Mouse (Mus musculus) forebrain, embryonic 14.5 days (tissue): ENCODE results near the gene Atp9a. TPM values are rescaled to one million over a fixed set of nuclear protein-coding genes. Genes with fewer than 3 reads are reported as not detected.

Experiments
- ATAC-seq: fragments of 200-750 bp; cut with Nextera tagmentation; 2 replicates; pipeline ENCODE4 v1.8.0; 2017; ENCODE audit warnings: mild to moderate bottlenecking, moderate library complexity
- DNase-seq: peaks from one replicate; pipeline ENCODE4 v3.0.0-alpha.2; 2015; ENCODE audit warnings: low spot score
- H3K27ac ChIP-seq: fragments of 300-500 bp; sonication (generic); 2 replicates; pipeline ENCODE4 v1.5.1; 2014; ENCODE audit warnings: low read depth, mild to moderate bottlenecking, control low read depth, low read length, moderate library complexity
- H3K27me3 ChIP-seq: fragments of 300-500 bp; sonication (generic); replicated peaks from 2 replicates; pipeline ENCODE4 v1.6.1; 2014; ENCODE audit warnings: low read length, control low read depth, mixed read lengths; ENCODE audit not compliant: control insufficient read depth, insufficient read depth
- H3K36me3 ChIP-seq: fragments of 300-500 bp; sonication (generic); 2 replicates; pipeline ENCODE4 v1.6.1; 2014; ENCODE audit warnings: low read length, control low read depth; ENCODE audit not compliant: control insufficient read depth, insufficient read depth
- H3K4me1 ChIP-seq: fragments of 300-500 bp; sonication (generic); 2 replicates; pipeline ENCODE4 v1.6.1; 2014; ENCODE audit warnings: antibody characterized with exemption, low read length, control low read depth; ENCODE audit not compliant: control insufficient read depth, insufficient read depth
- H3K4me2 ChIP-seq: fragments of 300-500 bp; sonication (generic); 2 replicates; pipeline ENCODE4 v1.6.1; 2014; ENCODE audit warnings: mild to moderate bottlenecking, control low read depth, low read length
- H3K4me3 ChIP-seq: fragments of 300-500 bp; sonication (generic); 2 replicates; pipeline ENCODE4 v1.5.1; 2014; ENCODE audit warnings: low read depth, low read length, control low read depth
- H3K9ac ChIP-seq: fragments of 300-500 bp; sonication (generic); 2 replicates; pipeline ENCODE4 v1.6.1; 2014; ENCODE audit warnings: mild to moderate bottlenecking, low read length, control low read depth, moderate library complexity
- H3K9me3 ChIP-seq: fragments of 300-500 bp; sonication (generic); replicated peaks from 2 replicates; pipeline ENCODE4 v1.6.1; 2016; ENCODE audit warnings: low read length, control low read depth, mixed read lengths; ENCODE audit not compliant: control insufficient read depth
- WGBS: fragments of 180-500 bp; shearing (Covaris S2); extraction: QIAGEN DNeasy Blood & Tissue Kit; methylation state at CpG from one replicate; pipeline ENCODE4 v1.1.7; 2014; 5-methylcytosine and 5-hydroxymethylcytosine counted together
- polyA plus RNA-seq: library from polyadenylated mRNA; unstranded; fragments of >200 nt; fragmentation: Nextera tagmentation; extraction: Ambion mirVana; gene quantifications from 2 replicates; pipeline ENCODE4 v1.2.1, GENCODE M21; 2014

Atp9a gene
- 42.4 and 46.2 TPM in 2 replicates for polyA plus RNA-seq

DNA sequence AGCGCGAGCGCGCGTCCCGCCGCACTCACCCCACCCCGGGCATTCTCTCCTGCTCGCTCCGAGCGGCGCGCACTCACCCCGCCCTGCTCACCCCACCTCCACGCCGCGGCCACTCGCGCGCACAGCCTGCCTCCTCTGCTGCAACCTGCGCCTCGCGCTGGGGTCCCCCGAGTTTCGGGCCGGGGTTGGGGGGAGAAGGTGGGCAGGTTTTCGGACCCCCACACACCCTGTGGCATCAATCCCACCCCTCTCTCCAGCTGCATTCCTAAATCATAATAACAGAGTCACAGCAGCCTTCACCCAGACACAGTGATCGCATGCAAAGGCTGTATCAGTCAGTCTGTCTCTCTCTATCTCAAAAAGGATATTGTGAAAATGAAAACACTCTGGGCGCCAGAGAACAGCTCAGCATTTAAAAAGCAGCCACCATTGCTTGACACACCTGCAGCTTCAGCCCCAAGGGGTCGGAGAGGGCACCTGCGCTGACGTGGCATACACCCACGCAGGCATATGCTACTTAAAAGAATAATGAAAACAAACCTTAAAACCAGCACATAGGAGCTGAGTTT lies at the start of gene Atp9a:
TSS of gene Atp9a (minus strand) at position 351 of the 569 bp plus-strand sequence.
- Histone ChIP-seq H3K4me2 (peak within 1 kb of the TSS; percentile 61), H3K27me3 (no peaks in the 10 kb centered on the region), H3K4me3 (peak within 1 kb of the TSS; percentile 87), H3K9me3 (no peaks in the 10 kb centered on the region), H3K27ac (peak within 1 kb of the TSS; percentile 94), H3K36me3 (no peaks in the 10 kb centered on the region), H3K4me1 (0 out of 2 replicates have a peak, but pooled peaks cover 3% of the 10 kb centered on the region), H3K9ac (peak within 1 kb of the TSS; percentile 97)
- ATAC-seq (peak; percentile 66), DNase-seq (peak; percentile 71)
- WGBS = 12% methylated on average over 21 of the region's 33 CpGs

DNA sequence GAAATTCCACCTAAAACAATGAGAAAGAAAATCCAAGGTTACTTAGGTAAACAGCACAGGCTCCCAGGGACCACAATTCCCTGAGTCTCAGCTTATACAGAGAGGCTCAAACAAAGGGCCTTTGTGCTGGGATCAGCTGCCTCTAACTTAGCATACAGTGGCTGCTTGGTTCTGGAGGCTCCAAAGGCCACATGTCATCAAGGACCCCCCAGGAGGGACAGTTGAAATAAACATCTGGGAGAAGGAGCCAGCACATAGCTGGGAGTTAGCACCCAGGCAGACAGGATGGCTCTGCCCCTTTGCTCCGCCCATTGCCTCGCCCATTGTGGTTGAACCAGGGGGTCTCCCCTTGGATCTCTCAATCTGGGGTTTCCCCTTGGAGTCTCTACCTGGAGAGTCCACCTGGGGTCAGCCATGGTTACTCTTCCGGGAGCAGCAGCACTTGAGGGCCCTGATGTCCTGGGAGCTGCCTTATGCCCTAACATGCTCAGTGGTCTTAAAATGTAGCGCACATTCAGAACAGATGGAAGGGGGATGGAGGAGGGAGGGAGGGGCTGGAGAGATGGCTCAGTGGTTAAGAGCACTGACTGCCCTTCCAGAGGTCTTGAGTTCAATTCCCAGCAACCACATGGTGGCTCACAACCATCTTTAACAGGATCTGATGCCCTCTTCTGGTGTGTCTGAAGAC lies 49.0 kb upstream of the Atp9a start:
- peak; percentile 43 for DNase-seq
- Histone ChIP-seq H3K27ac (no peak overlapping the region), H3K4me1 (peaks cover 5% of the 10 kb centered on the region; the same call in 1 of the 2 replicates), H3K4me2 (no peak overlapping the region), H3K9me3 (no peaks in the 10 kb centered on the region), H3K36me3 (no peaks in the 10 kb centered on the region), H3K4me3 (no peak overlapping the region), H3K27me3 (no peaks in the 10 kb centered on the region), H3K9ac (no peak overlapping the region)
- ATAC-seq = no peak
- 45% methylated on average over 4 of the region's 4 CpGs for WGBS

- ATAC-seq = no peak
- Histone ChIP-seq H3K4me3 (no peak overlapping the region), H3K9me3 (no peaks in the 10 kb centered on the region), H3K36me3 (no peaks in the 10 kb centered on the region), H3K27ac (no peak overlapping the region), H3K27me3 (0 out of 2 replicates have a peak, but pooled peaks cover 3% of the 10 kb centered on the region), H3K9ac (no peak overlapping the region), H3K4me2 (no peak overlapping the region), H3K4me1 (peaks cover 4% of the 10 kb centered on the region; the same call in 1 of the 2 replicates)
- 98% methylated on average over 9 of the region's 9 CpGs for WGBS
- no peak for DNase-seq
These were observed 44.0 kb upstream of the Atp9a start for GRCm38 (mm10) chr2:168786174-168786573.

- no peak for ATAC-seq
- H3K9ac ChIP-seq = no peak overlapping the region
- 34% methylated on average over 9 of the region's 9 CpGs for WGBS
- no peak for DNase-seq
- H3K4me1 ChIP-seq = no peaks in the 10 kb centered on the region
- no peaks in the 10 kb centered on the region for H3K9me3 ChIP-seq
- 0 out of 2 replicates have a peak, but pooled peaks cover 3% of the 10 kb centered on the region for H3K27me3 ChIP-seq
- H3K4me2 ChIP-seq = no peak overlapping the region
- no peaks in the 10 kb centered on the region for H3K36me3 ChIP-seq
- no peak overlapping the region for H3K4me3 ChIP-seq
- H3K27ac ChIP-seq = no peak overlapping the region
These were observed 38.4 kb upstream of the Atp9a start for GRCm38 (mm10) chr2:168780596-168780995.

GRCm38 (mm10) chr2:168780024-168780423 lies 37.8 kb upstream of the Atp9a start:
- H3K4me1 ChIP-seq = no peaks in the 10 kb centered on the region
- 10% methylated on average over 9 of the region's 9 CpGs for WGBS
- H3K4me3 ChIP-seq = no peak overlapping the region
- H3K9me3 ChIP-seq = no peaks in the 10 kb centered on the region
- ATAC-seq (no peak), DNase-seq (no peak)
- H3K4me2 ChIP-seq = no peak overlapping the region
- H3K36me3 ChIP-seq = no peaks in the 10 kb centered on the region
- 0 out of 2 replicates have a peak, but pooled peaks cover 3% of the 10 kb centered on the region for H3K27me3 ChIP-seq
- H3K27ac ChIP-seq = no peak overlapping the region
- H3K9ac ChIP-seq = no peak overlapping the region

DNA sequence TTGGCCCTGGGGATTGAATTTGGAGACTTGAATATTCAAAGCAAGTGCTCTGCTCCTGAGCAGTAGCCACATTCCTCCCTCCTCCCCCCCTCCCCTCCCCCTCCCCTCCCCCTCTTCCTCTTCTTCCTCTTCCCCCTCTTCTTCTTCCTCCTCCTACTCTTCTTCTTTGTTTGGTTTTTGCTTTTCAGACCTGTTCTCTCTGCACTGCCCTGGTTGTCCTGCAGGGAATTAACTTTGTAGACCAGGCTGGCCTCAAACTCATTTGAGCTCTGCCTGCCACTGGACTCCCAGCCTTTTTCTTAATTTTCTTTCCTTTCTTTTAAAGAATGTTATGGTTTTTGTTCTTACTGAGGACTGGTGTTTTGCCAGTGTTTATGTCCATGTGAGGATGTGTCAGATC lies 35.3 kb upstream of the Atp9a start:
- no peak for DNase-seq
- no peaks in the 10 kb centered on the region for H3K9me3 ChIP-seq
- no peak overlapping the region for H3K9ac ChIP-seq
- no peak overlapping the region for H3K4me3 ChIP-seq
- no peak overlapping the region for H3K4me2 ChIP-seq
- ATAC-seq = no peak
- H3K36me3 ChIP-seq = no peaks in the 10 kb centered on the region
- H3K4me1 ChIP-seq = no peaks in the 10 kb centered on the region
- H3K27ac ChIP-seq = no peak overlapping the region
- 0 out of 2 replicates have a peak, but pooled peaks cover 3% of the 10 kb centered on the region for H3K27me3 ChIP-seq

DNA sequence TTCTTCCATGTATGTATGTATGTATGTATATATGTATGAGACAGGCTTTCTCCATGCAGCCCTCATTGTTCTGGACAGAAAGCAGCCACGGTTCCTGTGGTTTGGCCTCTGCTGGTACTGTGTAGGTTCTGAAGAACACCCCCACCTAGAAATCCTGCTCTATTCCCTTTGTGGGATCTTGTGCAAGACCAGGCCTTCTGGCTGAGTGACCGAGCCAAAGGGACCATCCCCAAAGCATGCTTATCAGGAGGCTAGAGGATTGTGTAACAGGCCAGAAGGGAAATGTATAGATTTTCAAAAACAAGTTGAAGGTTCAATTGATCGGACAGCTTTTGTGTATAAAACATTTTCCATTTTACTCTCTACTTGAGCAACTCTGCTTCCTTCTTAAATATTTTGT lies 34.0 kb upstream of the Atp9a start:
- ATAC-seq (no peak), DNase-seq (no peak)
- Histone ChIP-seq H3K4me3 (no peak overlapping the region), H3K27ac (no peak overlapping the region), H3K9me3 (no peaks in the 10 kb centered on the region), H3K36me3 (no peaks in the 10 kb centered on the region), H3K4me1 (no peaks in the 10 kb centered on the region), H3K9ac (no peak overlapping the region), H3K27me3 (no peaks in the 10 kb centered on the region), H3K4me2 (no peak overlapping the region)
- WGBS = 84% methylated on average over 3 of the region's 3 CpGs

DNA sequence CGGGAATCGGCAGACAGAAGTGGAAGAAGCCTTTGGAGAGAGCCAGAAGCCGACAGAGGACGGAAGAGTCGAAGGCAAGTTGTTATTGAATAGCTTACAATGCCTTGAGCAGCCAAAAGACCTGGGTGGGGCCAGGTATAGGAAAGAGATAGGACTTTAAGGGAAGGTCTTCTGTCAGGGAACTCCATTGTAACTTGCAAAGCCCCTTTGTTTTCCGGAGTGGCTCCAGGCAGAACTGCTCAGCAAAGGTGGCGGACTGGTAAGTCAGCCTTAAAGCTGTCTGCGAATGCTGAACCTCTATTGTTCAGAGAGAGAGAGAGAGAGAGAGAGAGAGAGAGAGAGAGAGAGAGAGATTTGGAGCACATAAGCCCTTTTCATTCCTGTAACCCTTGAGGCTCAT lies 27.1 kb upstream of the Atp9a start:
- Histone ChIP-seq H3K36me3 (no peaks in the 10 kb centered on the region), H3K9ac (no peak overlapping the region), H3K4me1 (peaks cover 23% of the 10 kb centered on the region), H3K4me2 (no peak overlapping the region), H3K27ac (no peak overlapping the region), H3K27me3 (peaks cover 35% of the 10 kb centered on the region), H3K4me3 (no peak overlapping the region), H3K9me3 (no peaks in the 10 kb centered on the region)
- no peak for DNase-seq
- no peak for ATAC-seq
- WGBS = 27% methylated on average over 8 of the region's 8 CpGs

DNA sequence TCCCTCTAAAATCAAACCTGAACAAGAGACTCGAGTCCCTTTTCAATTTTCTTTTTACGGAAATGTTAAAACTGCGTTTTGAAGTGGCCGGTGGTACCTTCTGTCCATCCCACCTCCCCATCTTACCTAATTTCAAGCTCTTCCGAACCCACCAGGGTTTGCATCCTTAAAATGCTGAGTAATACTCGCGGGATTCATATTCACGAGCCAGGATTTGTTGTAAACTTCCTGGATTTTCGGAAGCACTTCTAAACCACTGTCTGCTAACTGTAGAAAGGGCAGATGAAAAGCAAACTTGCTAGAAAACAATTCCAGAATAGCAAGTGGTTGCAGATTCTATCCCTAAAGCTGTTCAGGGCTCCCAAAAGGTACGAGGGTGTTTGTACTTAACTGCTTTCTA lies 25.4 kb upstream of the Atp9a start, which contains the start of gene Sall4:
TSS of gene Sall4 (minus strand) at position 362 of the 400 bp plus-strand sequence.
- DNase-seq (no peak), ATAC-seq (no peak)
- H3K27ac ChIP-seq = no peak within 1 kb of the TSS; the same call in 1 of the 2 replicates
- H3K4me2 ChIP-seq = peak within 1 kb of the TSS; percentile 91
- peak within 1 kb of the TSS; percentile 44 for H3K4me3 ChIP-seq
- WGBS = 11% methylated on average over 10 of the region's 10 CpGs
- H3K9ac ChIP-seq = peak within 1 kb of the TSS; percentile 68
- H3K4me1 ChIP-seq = peaks cover 28% of the 10 kb centered on the region
- H3K9me3 ChIP-seq = no peaks in the 10 kb centered on the region
- H3K27me3 ChIP-seq = peaks cover 44% of the 10 kb centered on the region
- no peaks in the 10 kb centered on the region for H3K36me3 ChIP-seq
